Mouse (Mus musculus) left cerebral cortex, postnatal 36 days (tissue): ENCODE measurements around the gene Gm21761. TPM values are rescaled to one million over a fixed set of nuclear protein-coding genes. Genes with fewer than 3 reads are reported as not detected.
"Not testable (repeated sequence)": the region's sequence is repeated elsewhere in the genome, so short reads cannot be mapped to it uniquely, and the experiment has no call there.

Experiments
- DNase-seq, 2 experiments: peaks; one replicate each; pipeline ENCODE4 v3.0.0; 2021 to 2022; ENCODE audit warnings: low spot score in 2 of 2, mixed read lengths in 1 of 2
- intact Hi-C: fragments of 180-260 bp; cut with DNase I; formaldehyde crosslinking; loops from one replicate; pipeline ENCODE4 v1.15.1; 2025
- total RNA-seq, 2 experiments: library from RNA; stranded (reverse); gene quantifications; 2 replicates each; pipeline ENCODE4 v1.2.3; 2021

Gene Gm21761
- total RNA-seq = not detected

- intact Hi-C loops, DNase-seq: not testable (repeated sequence)
Measured at GRCm38 (mm10) chr13:119929172-119929571, at the start of gene Gm21761. Gene Gm21761 (minus strand): TSS chr13:119929272.

- intact Hi-C loops, DNase-seq: not testable (repeated sequence)
Measured at GRCm38 (mm10) chr13:119969163-119969562, 40.1 kb upstream of the Gm21761 start.

- intact Hi-C loops, DNase-seq: not testable (repeated sequence)
Measured at GRCm38 (mm10) chr13:119968193-119968592, 39.1 kb upstream of the Gm21761 start.

GRCm38 (mm10) chr13:119965968-119966367, 36.9 kb upstream of the Gm21761 start:
- DNase-seq = peak; percentile 2 to 5
- intact Hi-C loops = not testable (repeated sequence)

- intact Hi-C loops, DNase-seq: not testable (repeated sequence)
Measured at GRCm38 (mm10) chr13:119965302-119965952, 36.4 kb upstream of the Gm21761 start.

- intact Hi-C loops, DNase-seq: not testable (repeated sequence)
Measured at GRCm38 (mm10) chr13:119962856-119963255, 33.8 kb upstream of the Gm21761 start.

GRCm38 (mm10) chr13:119955567-119955966, 26.5 kb upstream of the Gm21761 start:
- DNase-seq, intact Hi-C loops: not testable (repeated sequence)

GRCm38 (mm10) chr13:119955089-119955488, 26.0 kb upstream of the Gm21761 start:
- DNase-seq, intact Hi-C loops: not testable (repeated sequence)

- intact Hi-C loops, DNase-seq: not testable (repeated sequence)
Measured at GRCm38 (mm10) chr13:119950706-119951105, 21.6 kb upstream of the Gm21761 start, which contains the start of gene B020031M17Rik. Gene B020031M17Rik (minus strand): TSS chr13:119950806.

- DNase-seq, intact Hi-C loops: not testable (repeated sequence)
Measured at GRCm38 (mm10) chr13:119924597-119925340, 4.3 kb downstream of the Gm21761 start.

GRCm38 (mm10) chr13:119916966-119917722, 11.9 kb downstream of the Gm21761 start:
- intact Hi-C loops, DNase-seq: not testable (repeated sequence)

GRCm38 (mm10) chr13:119916449-119916848, 12.6 kb downstream of the Gm21761 start:
- DNase-seq, intact Hi-C loops: not testable (repeated sequence)

GRCm38 (mm10) chr13:119898549-119898948, 30.5 kb downstream of the Gm21761 start:
- intact Hi-C loops, DNase-seq: not testable (repeated sequence)

GRCm38 (mm10) chr13:119894685-119895084, 34.4 kb downstream of the Gm21761 start, which contains the start of gene Tcstv1:
Gene Tcstv1 (minus strand): TSS chr13:119894785.
- intact Hi-C loops = not testable (repeated sequence)

GRCm38 (mm10) chr13:119886896-119887295, 42.2 kb downstream of the Gm21761 start:
- DNase-seq, intact Hi-C loops: not testable (repeated sequence)

More at GRCm38 (mm10) chr13:119894685-119895084, 34.4 kb downstream of the Gm21761 start, which contains the start of gene Tcstv1:
- not testable (repeated sequence) for DNase-seq

GRCm38 (mm10) chr13:119864395-119864999, 64.6 kb downstream of the Gm21761 start:
- DNase-seq, intact Hi-C loops: not testable (repeated sequence)

- DNase-seq, intact Hi-C loops: not testable (repeated sequence)
Measured at GRCm38 (mm10) chr13:119862399-119862798, 66.7 kb downstream of the Gm21761 start.
